Mouse (Mus musculus) MEL (cell line): ENCODE results near the gene 1700001P01Rik.

ENCODE experiments used
- CTCF ChIP-seq, 3 experiments: IDR thresholded peaks in 2 of 3; conservative IDR thresholded peaks in 1 of 3; 2 replicates each; pipeline ENCODE4 v1.5.1; 2011 to 2012; ENCODE audit warnings: low read length in 3 of 3, low read depth in 2 of 3, mild to moderate bottlenecking in 2 of 3, improper control_type of control experiment in 1 of 3, inconsistent platforms in 1 of 3, mixed read lengths in 1 of 3, moderate library complexity in 1 of 3; ENCODE audit not compliant: control insufficient read depth in 1 of 3, insufficient read depth in 1 of 3, poor library complexity in 1 of 3, severe bottlenecking in 1 of 3
- POLR2AphosphoS2 ChIP-seq: IDR thresholded peaks from 2 replicates; pipeline ENCODE4 v1.6.1; 2011; ENCODE audit warnings: low read length, improper control_type of control experiment
- POLR2AphosphoS5 ChIP-seq: IDR thresholded peaks from 2 replicates; pipeline ENCODE4 v1.6.1; 2012; ENCODE audit warnings: low read depth, borderline replicate concordance, mild to moderate bottlenecking, inconsistent platforms, low read length, moderate library complexity, mixed read lengths

DNA sequence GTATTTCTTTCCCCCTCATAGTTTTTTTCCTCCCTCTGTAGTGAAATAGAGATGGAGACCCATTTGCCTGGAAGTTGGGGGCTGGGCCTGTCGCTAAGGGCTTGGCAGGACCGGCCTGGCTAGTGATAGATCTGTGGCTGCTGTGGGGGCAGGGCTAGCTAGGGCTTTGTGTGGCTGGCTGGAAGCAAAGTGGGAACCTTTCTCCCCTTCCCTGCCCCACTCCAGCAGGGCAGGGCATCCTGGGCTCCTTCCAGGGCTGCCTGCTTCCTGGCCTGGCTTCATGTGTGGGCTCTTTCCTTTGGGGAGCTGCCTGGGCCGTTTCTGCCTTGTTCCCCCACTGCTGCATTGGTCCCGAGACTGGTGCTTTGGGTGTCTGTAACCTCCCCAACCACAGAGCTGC is 42.9 kb upstream of the 1700001P01Rik start:
- TF ChIP-seq POLR2AphosphoS2, result no peak
- TF ChIP-seq CTCF (IDR thresholded peaks at IDR 0.05 in 2 of 3, conservative IDR thresholded peaks at IDR 0.05 in 1 of 3; ENCODE audit: control insufficient read depth in 1 of 3, insufficient read depth in 1 of 3, low read depth in 2 of 3, low read length in 3 of 3, poor library complexity in 1 of 3, severe bottlenecking in 1 of 3), result no peak
- no peak for TF ChIP-seq POLR2AphosphoS5
